Mouse (Mus musculus) hindbrain, embryonic 11.5 days (tissue): Measurements from ENCODE around the gene Tmem119. TPM values are rescaled to one million over a fixed set of nuclear protein-coding genes. Genes with fewer than 3 reads are reported as not detected.

Experiments used
- ATAC-seq: fragments of 200-750 bp; cut with Nextera tagmentation; 2 replicates; pipeline ENCODE4 v1.8.0; 2017; ENCODE audit warnings: mild to moderate bottlenecking, moderate TSS enrichment, moderate library complexity; ENCODE audit not compliant: low FRiP score
- DNase-seq: peaks from one replicate; pipeline ENCODE4 v3.0.0-alpha.2; 2015; ENCODE audit warnings: low spot score
- H3K27ac ChIP-seq: fragments of 300-500 bp; sonication (generic); 2 replicates; pipeline ENCODE4 v1.5.1; 2014; ENCODE audit warnings: mild to moderate bottlenecking, low read depth, low read length
- H3K27me3 ChIP-seq: fragments of 300-500 bp; sonication (generic); 2 replicates; pipeline ENCODE4 v1.6.1; 2014; ENCODE audit warnings: mild to moderate bottlenecking, low read length, moderate library complexity, mixed read lengths; ENCODE audit not compliant: control insufficient read depth, insufficient read depth
- H3K36me3 ChIP-seq: fragments of 300-500 bp; sonication (generic); 2 replicates; pipeline ENCODE4 v1.6.1; 2014; ENCODE audit warnings: mild to moderate bottlenecking, low read length, moderate library complexity, mixed read lengths; ENCODE audit not compliant: control insufficient read depth, insufficient read depth
- H3K4me1 ChIP-seq: fragments of 300-500 bp; sonication (generic); replicated peaks from 2 replicates; pipeline ENCODE4 v1.6.1; 2014; ENCODE audit warnings: low read length, mixed read lengths; ENCODE audit not compliant: control insufficient read depth, insufficient read depth
- H3K4me2 ChIP-seq: fragments of 300-500 bp; sonication (generic); replicated peaks from 2 replicates; pipeline ENCODE4 v1.6.1; 2014; ENCODE audit warnings: mild to moderate bottlenecking, low read depth, low read length
- H3K4me3 ChIP-seq: fragments of 300-500 bp; sonication (generic); 2 replicates; pipeline ENCODE4 v1.5.1; 2014; ENCODE audit warnings: low read depth, low read length
- H3K9ac ChIP-seq: fragments of 300-500 bp; sonication (generic); 2 replicates; pipeline ENCODE4 v1.6.1; 2014; ENCODE audit warnings: low read depth, low read length
- H3K9me3 ChIP-seq: fragments of 300-500 bp; sonication (generic); 2 replicates; pipeline ENCODE4 v1.6.1; 2016; ENCODE audit warnings: low read length; ENCODE audit not compliant: control insufficient read depth
- WGBS: fragments of 180-500 bp; shearing (Covaris S2); extraction: QIAGEN DNeasy Blood & Tissue Kit; methylation state at CpG from one replicate; pipeline ENCODE4 v1.1.7; 2014; 5-methylcytosine and 5-hydroxymethylcytosine counted together
- polyA plus RNA-seq: library from polyadenylated mRNA; unstranded; fragments of >200 nt; fragmentation: Nextera tagmentation; extraction: Ambion mirVana; gene quantifications from 2 replicates; pipeline ENCODE4 v1.2.1, GENCODE M21; 2014

The Tmem119 gene
- polyA plus RNA-seq, 1 experiment from 2014 or later: 21.3 TPM

GRCm38 (mm10) chr5:113768806-113769205, 31.5 kb downstream of the Tmem119 start:
- H3K9ac ChIP-seq: no peak overlapping the region
- no peak overlapping the region for H3K27ac ChIP-seq
- DNase-seq (no peak), ATAC-seq (no peak)
- 95% methylated on average over 8 of the region's 8 CpGs for WGBS
- H3K4me3 ChIP-seq: no peak overlapping the region
- H3K36me3 ChIP-seq: peaks cover 8% of the 10 kb centered on the region; the same call in 1 of the 2 replicates
- H3K4me2 ChIP-seq: no peak overlapping the region
- H3K9me3 ChIP-seq: no peaks in the 10 kb centered on the region
- H3K27me3 ChIP-seq: no peaks in the 10 kb centered on the region
- H3K4me1 ChIP-seq: peaks cover 2% of the 10 kb centered on the region; the same call in 1 of the 2 replicates

- no peak overlapping the region for H3K9ac ChIP-seq
- DNase-seq: no peak
- no peaks in the 10 kb centered on the region for H3K9me3 ChIP-seq
- no peak for ATAC-seq
- H3K27me3 ChIP-seq: no peaks in the 10 kb centered on the region
- no peak overlapping the region for H3K27ac ChIP-seq
- no peak overlapping the region for H3K4me3 ChIP-seq
- no peak overlapping the region for H3K4me2 ChIP-seq
- 0 out of 2 replicates have a peak, but pooled peaks cover 2% of the 10 kb centered on the region for H3K4me1 ChIP-seq
- 93% methylated on average over 13 of the region's 13 CpGs for WGBS
- peaks cover 10% of the 10 kb centered on the region for H3K36me3 ChIP-seq
These were observed 34.4 kb downstream of the Tmem119 start for GRCm38 (mm10) chr5:113765641-113766526.

GRCm38 (mm10) chr5:113764426-113764825, 35.9 kb downstream of the Tmem119 start:
- Histone ChIP-seq H3K9ac (no peak overlapping the region), H3K27me3 (no peaks in the 10 kb centered on the region), H3K4me2 (no peak overlapping the region), H3K27ac (no peak overlapping the region), H3K4me3 (no peak overlapping the region), H3K36me3 (peaks cover 15% of the 10 kb centered on the region), H3K9me3 (no peaks in the 10 kb centered on the region), H3K4me1 (no peaks in the 10 kb centered on the region)
- WGBS: 92% methylated on average over 7 of the region's 7 CpGs
- ATAC-seq (no peak), DNase-seq (no peak)

DNA sequence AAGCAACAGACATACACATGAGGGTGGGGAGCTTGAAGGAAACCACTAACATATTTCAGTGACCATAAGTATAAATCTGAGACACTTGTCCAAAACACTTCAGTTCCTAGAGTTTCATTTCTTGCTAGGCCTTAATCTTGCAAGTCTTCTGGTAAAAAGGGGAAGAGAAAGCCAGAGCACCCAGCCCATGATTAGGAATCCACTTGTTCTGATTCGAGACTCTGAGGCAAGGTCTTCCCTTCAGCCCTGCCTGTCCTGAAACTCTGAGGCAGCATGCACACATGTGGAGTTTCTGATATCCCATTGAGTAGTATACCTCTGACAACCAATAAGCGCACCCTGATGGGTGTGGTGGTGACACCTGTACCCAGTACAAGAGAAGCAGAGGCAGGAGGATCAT, 38.7 kb downstream of the Tmem119 start:
- Histone ChIP-seq H3K4me1 (no peaks in the 10 kb centered on the region), H3K4me3 (no peak overlapping the region), H3K4me2 (no peak overlapping the region), H3K9ac (no peak overlapping the region), H3K9me3 (no peaks in the 10 kb centered on the region), H3K36me3 (peaks cover 27% of the 10 kb centered on the region; the same call in 1 of the 2 replicates), H3K27me3 (no peaks in the 10 kb centered on the region), H3K27ac (no peak overlapping the region)
- WGBS: 89% methylated on average over 2 of the region's 2 CpGs
- DNase-seq (no peak), ATAC-seq (no peak)

DNA sequence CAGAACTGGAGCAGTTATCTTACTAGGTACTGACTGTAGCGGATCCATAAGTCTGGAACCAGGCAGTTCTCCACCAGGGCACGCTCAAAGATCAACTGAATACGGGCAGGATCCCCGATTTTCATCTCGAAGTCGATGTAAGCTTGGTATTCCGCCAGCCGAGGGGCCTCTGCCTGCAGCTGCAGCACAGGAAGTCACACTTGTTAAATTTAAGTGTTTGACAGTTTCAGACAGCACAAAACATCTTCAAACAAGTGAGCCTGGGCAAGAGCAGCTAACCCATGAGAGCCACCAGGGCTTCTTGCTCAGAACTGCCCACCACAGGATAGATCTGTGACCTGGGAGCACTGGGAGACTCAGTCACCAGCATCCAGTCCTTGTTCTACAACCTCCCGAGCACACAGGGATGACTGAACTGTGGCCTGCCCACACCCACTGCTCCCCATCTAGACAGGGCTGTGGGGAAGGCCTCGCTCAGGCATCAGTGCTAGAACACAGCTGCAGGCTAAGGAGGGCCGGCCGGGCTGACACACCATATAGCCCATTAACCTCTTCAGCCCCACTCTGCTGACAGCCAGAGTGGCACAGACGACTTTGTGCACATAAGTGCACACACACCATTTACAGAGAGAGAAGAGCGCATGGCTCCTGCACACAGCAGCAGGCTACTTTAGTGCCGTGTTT, 44.8 kb downstream of the Tmem119 start:
- H3K9ac ChIP-seq: no peak overlapping the region
- ATAC-seq: no peak
- H3K9me3 ChIP-seq: no peaks in the 10 kb centered on the region
- H3K27me3 ChIP-seq: no peaks in the 10 kb centered on the region
- H3K4me1 ChIP-seq: no peaks in the 10 kb centered on the region
- no peak overlapping the region for H3K27ac ChIP-seq
- 93% methylated on average over 15 of the region's 15 CpGs for WGBS
- DNase-seq: no peak
- H3K4me3 ChIP-seq: no peak overlapping the region
- H3K36me3 ChIP-seq: peaks cover 46% of the 10 kb centered on the region
- H3K4me2 ChIP-seq: no peak overlapping the region

DNA sequence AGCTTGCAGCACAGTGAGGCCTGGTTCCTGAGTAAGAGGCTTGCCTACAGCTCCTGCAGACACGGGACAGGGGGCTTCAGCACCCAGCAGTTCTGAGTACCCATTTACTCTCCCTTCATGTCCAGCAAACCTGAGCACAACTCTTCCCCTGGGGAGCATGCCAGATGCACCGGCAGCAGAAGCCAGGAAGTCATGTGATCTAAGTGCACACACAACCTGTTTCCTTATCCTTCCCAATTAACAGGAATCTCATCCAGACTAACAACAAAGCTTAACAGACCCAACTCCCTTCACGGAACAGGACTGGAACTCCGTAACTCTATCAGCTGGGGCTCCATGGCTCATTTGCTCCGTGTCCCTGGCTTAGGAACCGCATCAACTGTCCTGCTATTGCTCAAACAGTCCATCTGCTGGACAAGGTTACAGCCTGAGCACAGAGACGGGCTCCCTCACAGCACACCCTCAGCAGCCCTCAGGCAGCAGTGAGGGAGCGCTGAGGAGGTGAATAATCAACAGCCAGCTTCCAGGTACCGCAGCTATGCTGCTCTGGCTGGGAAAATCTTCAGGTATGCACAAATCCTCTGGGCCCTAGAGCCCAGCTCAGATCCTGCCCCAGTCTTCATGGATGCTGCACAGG, 48.7 kb downstream of the Tmem119 start:
- no peak overlapping the region for H3K27ac ChIP-seq
- H3K36me3 ChIP-seq: peaks cover 48% of the 10 kb centered on the region
- no peak for ATAC-seq
- no peak overlapping the region for H3K9ac ChIP-seq
- no peak overlapping the region for H3K4me3 ChIP-seq
- H3K9me3 ChIP-seq: no peaks in the 10 kb centered on the region
- DNase-seq: no peak
- H3K27me3 ChIP-seq: no peaks in the 10 kb centered on the region
- H3K4me1 ChIP-seq: no peaks in the 10 kb centered on the region
- 92% methylated on average over 9 of the region's 9 CpGs for WGBS
- no peak overlapping the region for H3K4me2 ChIP-seq

GRCm38 (mm10) chr5:113748556-113749331, 51.6 kb downstream of the Tmem119 start:
- H3K9me3 ChIP-seq: no peaks in the 10 kb centered on the region
- no peak overlapping the region for H3K4me3 ChIP-seq
- no peaks in the 10 kb centered on the region for H3K4me1 ChIP-seq
- no peak overlapping the region for H3K27ac ChIP-seq
- WGBS: 96% methylated on average over 13 of the region's 13 CpGs
- no peak overlapping the region for H3K4me2 ChIP-seq
- H3K9ac ChIP-seq: no peak overlapping the region
- ATAC-seq (no peak), DNase-seq (no peak)
- H3K36me3 ChIP-seq: peaks cover 59% of the 10 kb centered on the region
- no peaks in the 10 kb centered on the region for H3K27me3 ChIP-seq

GRCm38 (mm10) chr5:113747629-113748028, 52.7 kb downstream of the Tmem119 start:
- no peak for ATAC-seq
- H3K4me2 ChIP-seq: no peak overlapping the region
- peaks cover 59% of the 10 kb centered on the region for H3K36me3 ChIP-seq
- no peak overlapping the region for H3K9ac ChIP-seq
- H3K27me3 ChIP-seq: no peaks in the 10 kb centered on the region
- no peak overlapping the region for H3K27ac ChIP-seq
- WGBS: 96% methylated on average over 5 of the region's 5 CpGs
- DNase-seq: no peak
- no peaks in the 10 kb centered on the region for H3K4me1 ChIP-seq
- no peaks in the 10 kb centered on the region for H3K9me3 ChIP-seq
- H3K4me3 ChIP-seq: no peak overlapping the region
